Mouse (Mus musculus) G1E (cell line): ENCODE measurements around the gene Myo10.
"Not testable (repeated sequence)": the region's sequence is repeated elsewhere in the genome, so short reads cannot be mapped to it uniquely, and the experiment has no call there.

Experiments
- CTCF ChIP-seq: IDR thresholded peaks from 2 replicates; pipeline ENCODE4 v1.5.1; 2012; ENCODE audit warnings: low read depth, low read length, inconsistent platforms, mixed read lengths
- GATA1 ChIP-seq: IDR thresholded peaks from 2 replicates; pipeline ENCODE4 v1.6.1; 2012; ENCODE audit warnings: borderline replicate concordance, low read length, inconsistent platforms, mixed read lengths
- GATA2 ChIP-seq: IDR thresholded peaks from 2 replicates; pipeline ENCODE4 v1.6.1; 2012; ENCODE audit warnings: low read depth, low read length, inconsistent platforms, borderline replicate concordance

- not testable (repeated sequence) for TF ChIP-seq CTCF, GATA1, GATA2
These were observed 95.8 kb downstream of the Myo10 start for GRCm38 (mm10) chr15:25718104-25718503.
